Mouse (Mus musculus): Measurements from ENCODE around the gene Svbp.

GRCm38 (mm10) chr4:119161358-119161757, 33.7 kb upstream of the Svbp start:
- TF ChIP-seq CTCF (IDR thresholded peaks at IDR 0.05; ENCODE audit: low read depth) (no peak), EP300 (optimal IDR thresholded peaks at IDR 0.05) (no peak)
